Mouse (Mus musculus) spleen, adult 2 months (tissue): ENCODE measurements around the gene Sectm1a. TPM values are rescaled to one million over a fixed set of nuclear protein-coding genes. Genes with fewer than 3 reads are reported as not detected.
"Not testable (repeated sequence)": the region's sequence is repeated elsewhere in the genome, so short reads cannot be mapped to it uniquely, and the experiment has no call there.

Experiments
- DNase-seq, 2 experiments: peaks; one replicate each; pipeline versions ENCODE4 v3.0.0 to v3.0.0-alpha.2; 2012 to 2021; ENCODE audit warnings: low spot score in 2 of 2, low read depth in 1 of 2
- H3K27ac ChIP-seq: fragments of 200-500 bp; 2 replicates; pipeline ENCODE4 v1.5.1; 2012; ENCODE audit warnings: low read length, inconsistent platforms; ENCODE audit not compliant: insufficient read depth
- H3K27me3 ChIP-seq: fragments of 200-500 bp; 2 replicates; pipeline ENCODE4 v1.6.1; 2012; ENCODE audit warnings: mild to moderate bottlenecking, moderate library complexity, low read length, inconsistent platforms; ENCODE audit not compliant: control insufficient read depth, insufficient read depth
- H3K36me3 ChIP-seq: fragments of 200-500 bp; 2 replicates; pipeline ENCODE4 v1.6.1; 2012; ENCODE audit warnings: mild to moderate bottlenecking, low read length, inconsistent platforms; ENCODE audit not compliant: control insufficient read depth, insufficient read depth
- H3K4me1 ChIP-seq: fragments of 200-500 bp; 2 replicates; pipeline ENCODE4 v1.6.1; 2011; ENCODE audit warnings: inconsistent platforms; ENCODE audit not compliant: control insufficient read depth, insufficient read depth, insufficient read length
- H3K4me3 ChIP-seq: fragments of 200-500 bp; 2 replicates; pipeline ENCODE4 v1.5.1; 2011; ENCODE audit warnings: mild to moderate bottlenecking, inconsistent platforms; ENCODE audit not compliant: insufficient read depth, insufficient read length; ENCODE audit errors: extremely low read depth
- CTCF ChIP-seq: fragments of 200-500 bp; IDR thresholded peaks from 2 replicates; pipeline ENCODE4 v1.5.1; 2011; ENCODE audit warnings: mild to moderate bottlenecking, inconsistent platforms; ENCODE audit not compliant: insufficient read depth, insufficient read length, insufficient replicate concordance; ENCODE audit errors: extremely low read depth
- POLR2A ChIP-seq: fragments of 200-500 bp; IDR thresholded peaks from 2 replicates; pipeline ENCODE4 v1.6.1; 2011; ENCODE audit warnings: low read depth, low read length, inconsistent platforms
- WGBS: fragments of 180-500 bp; shearing (Covaris S2); methylation state at CpG from one replicate; pipeline ENCODE4 v1.1.7; 2018; 5-methylcytosine and 5-hydroxymethylcytosine counted together
- polyA plus RNA-seq: library from polyadenylated mRNA; depleted of rRNA; stranded (reverse); fragments of >200 nt; gene quantifications from 2 replicates; pipeline ENCODE4 v1.2.3, GENCODE M21; 2012

Sectm1a gene
- polyA plus RNA-seq, 1 experiment = 5.0 TPM

DNA sequence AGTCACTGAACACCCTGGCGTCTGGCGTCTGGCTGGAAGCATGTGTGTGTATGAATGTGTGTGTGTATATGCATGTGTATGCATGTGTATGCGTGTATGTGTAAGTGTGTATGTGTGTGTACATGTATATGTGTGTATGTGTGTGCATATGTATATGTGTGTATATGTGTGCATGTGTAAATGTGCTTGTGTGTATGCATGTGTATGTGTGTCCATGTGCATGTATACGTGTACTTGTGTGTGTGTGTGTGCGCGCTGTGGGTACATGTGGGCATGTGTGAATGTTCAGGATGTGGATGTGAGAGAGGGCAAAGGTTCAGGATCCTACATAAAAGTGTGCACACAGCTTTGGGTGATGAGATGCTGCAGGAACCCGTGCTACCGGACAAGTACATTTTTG lies 690 bp downstream of the Sectm1a start:
- H3K4me3 ChIP-seq = no peak overlapping the region
- no peaks in the 10 kb centered on the region for H3K27me3 ChIP-seq
- no peak overlapping the region for H3K27ac ChIP-seq
- 94% methylated on average over 8 of the region's 8 CpGs for WGBS
- no peak for DNase-seq
- no peaks in the 10 kb centered on the region for H3K36me3 ChIP-seq
- H3K4me1 ChIP-seq = peaks cover 10% of the 10 kb centered on the region; the same call in 1 of the 2 replicates
- TF ChIP-seq POLR2A = no peak
- no peak for TF ChIP-seq CTCF

DNA sequence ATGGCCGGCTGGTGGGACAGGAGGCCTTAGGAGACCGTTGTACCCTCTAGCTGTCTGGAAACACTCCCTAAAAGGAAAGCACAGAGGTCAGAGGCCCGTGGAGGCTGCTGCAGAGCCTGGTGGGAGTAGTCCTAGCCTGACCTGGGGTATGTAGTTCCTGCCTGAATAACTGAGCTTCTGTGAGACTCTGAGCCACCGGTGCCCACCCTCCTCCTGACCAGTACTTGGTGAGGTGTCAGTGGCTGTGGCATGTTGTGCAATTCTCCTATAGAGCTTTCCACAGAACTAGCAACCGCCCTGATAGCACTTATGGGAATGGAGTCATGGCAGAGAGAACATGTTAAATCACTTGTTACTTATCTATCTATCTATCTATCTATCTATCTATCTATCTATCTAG lies 5.4 kb downstream of the Sectm1a start:
- 69% methylated on average over 5 of the region's 5 CpGs for WGBS
- Histone ChIP-seq H3K4me1 (no peaks in the 10 kb centered on the region), H3K4me3 (no peak overlapping the region), H3K27me3 (no peaks in the 10 kb centered on the region), H3K36me3 (no peaks in the 10 kb centered on the region), H3K27ac (no peak overlapping the region)
- DNase-seq = no peak
- TF ChIP-seq POLR2A (no peak), CTCF (no peak)

- not testable (repeated sequence) for H3K36me3 ChIP-seq, H3K4me1 ChIP-seq, H3K4me3 ChIP-seq, H3K27me3 ChIP-seq, DNase-seq, H3K27ac ChIP-seq
- WGBS = 86% methylated on average over 12 of the region's 16 CpGs
Observed at GRCm38 (mm10) chr11:121069662-121070061, 11.4 kb downstream of the Sectm1a start.

GRCm38 (mm10) chr11:121067895-121068294 lies 13.1 kb downstream of the Sectm1a start:
- Histone ChIP-seq H3K4me1 (no peaks in the 10 kb centered on the region), H3K27ac (no peak overlapping the region), H3K4me3 (no peak overlapping the region), H3K36me3 (no peaks in the 10 kb centered on the region), H3K27me3 (no peaks in the 10 kb centered on the region)
- WGBS = 90% methylated on average over 2 of the region's 2 CpGs
- no peak for TF ChIP-seq POLR2A
- no peak for DNase-seq

GRCm38 (mm10) chr11:121064197-121064596 lies 16.8 kb downstream of the Sectm1a start:
- Histone ChIP-seq H3K27me3 (no peaks in the 10 kb centered on the region), H3K36me3 (no peaks in the 10 kb centered on the region), H3K27ac (no peak overlapping the region), H3K4me3 (no peak overlapping the region), H3K4me1 (no peaks in the 10 kb centered on the region)
- no peak for DNase-seq
- TF ChIP-seq CTCF = peak; percentile 11; the same call in 1 of the 2 replicates
- no peak for TF ChIP-seq POLR2A
- 50% methylated on average over 3 of the region's 3 CpGs for WGBS

DNA sequence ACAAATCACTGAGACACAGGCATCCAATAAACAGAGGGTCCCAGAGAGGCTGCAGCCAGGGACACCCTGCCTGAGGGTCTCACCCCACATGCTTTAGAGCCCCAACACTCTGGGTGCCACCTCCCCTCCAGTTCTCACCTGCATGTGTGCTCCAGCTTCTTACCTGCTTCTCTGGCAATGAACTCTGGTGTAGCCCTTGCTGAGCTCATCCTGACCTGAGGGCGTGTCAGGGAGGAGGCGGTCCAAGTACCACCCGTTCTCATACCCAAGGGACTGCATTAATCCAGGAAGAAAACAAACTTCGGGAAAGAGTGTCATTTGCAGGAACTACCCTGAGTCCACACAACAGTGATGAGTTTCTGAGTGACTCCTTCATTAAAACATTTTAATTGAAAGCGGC lies 17.6 kb downstream of the Sectm1a start, which contains the start of gene Sectm1b:
TSS of gene Sectm1b (minus strand) at position 191 of the 400 bp plus-strand sequence.
- TF ChIP-seq CTCF (no peak), POLR2A (no peak)
- no peak for DNase-seq
- Histone ChIP-seq H3K36me3 (no peaks in the 10 kb centered on the region), H3K27ac (no peak within 1 kb of the TSS), H3K27me3 (no peaks in the 10 kb centered on the region), H3K4me1 (no peaks in the 10 kb centered on the region), H3K4me3 (no peak within 1 kb of the TSS)
- 78% methylated on average over 5 of the region's 5 CpGs for WGBS

DNA sequence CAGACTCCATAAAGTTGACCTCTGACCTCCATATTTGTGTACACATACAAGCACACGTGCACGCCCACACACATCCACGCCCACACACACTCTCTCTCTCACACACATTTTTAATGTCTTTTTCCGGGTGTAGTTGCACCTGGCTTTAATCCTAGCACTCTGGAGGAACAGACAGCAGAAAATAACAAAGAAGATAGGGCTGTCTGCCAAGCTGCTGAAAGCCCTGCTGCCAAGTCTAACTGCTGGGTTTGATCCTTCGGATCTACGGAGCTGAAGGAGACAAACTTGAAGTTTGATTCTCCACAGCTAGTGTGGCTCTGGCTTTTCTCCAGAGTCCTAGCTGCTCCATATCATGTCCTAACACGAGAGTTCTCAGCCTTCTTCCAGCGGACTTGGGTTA lies 19.4 kb downstream of the Sectm1a start:
- Histone ChIP-seq H3K27ac (no peak overlapping the region), H3K4me3 (no peak overlapping the region), H3K36me3 (no peaks in the 10 kb centered on the region), H3K4me1 (no peaks in the 10 kb centered on the region), H3K27me3 (no peaks in the 10 kb centered on the region)
- WGBS = 88% methylated on average over 8 of the region's 8 CpGs
- no peak for DNase-seq
- TF ChIP-seq CTCF (no peak), POLR2A (no peak)

DNA sequence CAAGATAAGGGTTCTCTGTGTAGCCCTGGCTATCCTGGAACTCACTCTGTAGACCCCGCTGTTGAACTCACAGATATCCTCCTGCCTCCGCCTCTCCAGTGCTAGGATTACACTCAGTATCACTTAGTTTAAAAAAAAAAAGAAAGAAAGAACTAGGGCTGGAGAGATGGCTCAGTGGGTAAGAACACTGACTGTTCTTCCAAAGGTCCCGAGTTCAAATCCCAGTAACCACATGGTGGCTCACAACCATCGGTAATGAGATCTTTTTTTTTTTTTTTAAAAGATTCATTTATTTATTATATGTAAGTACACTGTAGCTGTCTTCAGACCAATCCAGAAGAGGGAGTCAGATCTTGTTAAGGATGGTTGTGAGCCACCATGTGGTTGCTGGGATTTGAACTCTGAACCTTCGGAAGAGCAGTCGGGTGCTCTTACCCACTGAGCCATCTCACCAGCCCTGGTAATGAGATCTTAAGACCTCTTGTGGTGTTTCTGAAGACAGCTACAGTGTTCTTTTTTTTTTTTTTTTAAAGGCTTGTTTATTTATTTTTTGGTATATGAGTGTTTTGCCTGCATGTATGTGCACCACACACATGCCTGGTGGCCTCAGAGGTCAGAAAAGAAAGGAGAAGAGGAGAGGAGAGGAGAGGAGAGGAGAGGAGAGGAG lies 20.5 kb downstream of the Sectm1a start:
- H3K4me3 ChIP-seq, H3K27me3 ChIP-seq, DNase-seq, H3K4me1 ChIP-seq, H3K36me3 ChIP-seq, H3K27ac ChIP-seq: not testable (repeated sequence)
- 88% methylated on average over 6 of the region's 6 CpGs for WGBS
